ENCODE assay signal across 11 mouse cellular contexts in genomic region chr4:128042626-128043025, GRCm38 (mm10). TPM values are rescaled to one million over a fixed set of nuclear protein-coding genes. Genes with fewer than 3 reads are reported as not detected.
A peak's percentile ranks its signal among the peaks of the same experiment; 100 is the strongest.
DNase-seq lines count a peak whose midpoint lies in the region; ATAC-seq and TF ChIP-seq lines count a peak whose summit lies in the region.
"Had no signal": no experiment of that assay in that cellular context is flagged by ENCODE, and none has a peak within 500 bp of the region (broad histone marks: within the 10 kb centered on the region; RNA-seq: fewer than 3 reads in every experiment).

No protein-coding gene starts in this region.

- H3K4me3 ChIP-seq in hindbrain, embryonic 10.5 days = no peak overlapping the region
- H3K4me3 ChIP-seq in hindbrain, embryonic 12.5 days = no peak overlapping the region
- H3K4me3 ChIP-seq in hindbrain, postnatal 0 days (ENCODE audit: low read length) = no peak overlapping the region
- H3K4me3 ChIP-seq: limb, embryonic 13.5 days had no signal

- WGBS in hindbrain, embryonic 10.5 days = 32% methylated on average over 5 of the region's 5 CpGs
- WGBS in hindbrain, embryonic 12.5 days = 33% methylated on average over 5 of the region's 5 CpGs
- WGBS in hindbrain, postnatal 0 days = 40% methylated on average over 5 of the region's 5 CpGs

- ATAC-seq in hindbrain, embryonic 12.5 days (ENCODE audit: low FRiP score) = no peak
- ATAC-seq in hindbrain, postnatal 0 days = no peak

- no peak overlapping the region for H3K9ac ChIP-seq in hindbrain, embryonic 12.5 days
- no peak overlapping the region for H3K9ac ChIP-seq in hindbrain, postnatal 0 days (replicated peaks; ENCODE audit: low read length)
- H3K9ac ChIP-seq: limb, embryonic 13.5 days had no signal

- no peak overlapping the region for H3K4me2 ChIP-seq in hindbrain, embryonic 12.5 days (replicated peaks)
- H3K4me2 ChIP-seq in hindbrain, postnatal 0 days (ENCODE audit: low read depth, low read length) = no peak overlapping the region
- H3K4me2 ChIP-seq: limb, embryonic 13.5 days had no signal

- peak; percentile 34 for DNase-seq in hindbrain, embryonic 10.5 days (ENCODE audit: low spot score)
- DNase-seq in urinary bladder, postnatal 14 days (ENCODE audit: low spot score) = peak; percentile 7
- DNase-seq in urinary bladder, postnatal 4 days (ENCODE audit: low spot score in 2 of 2) = no peak
- DNase-seq in hindbrain, postnatal 0 days (ENCODE audit: low spot score) = peak; percentile 39
- peak; percentile 6 for DNase-seq in yolk sac, embryonic 10.5 days (ENCODE audit: low spot score)
- DNase-seq in layer of hippocampus, adult 8-10 months (ENCODE audit: low spot score in 2 of 2) = no peak
- DNase-seq in thymus, adult 18-20 months = no peak
- DNase-seq: gastrocnemius, postnatal 36 days; thymus, postnatal 25 days had no signal

- TF ChIP-seq CTCF in hindbrain, postnatal 0 days (IDR thresholded peaks at IDR 0.05; ENCODE audit: low read depth) = no peak

- peaks cover 26% of the 10 kb centered on the region for H3K4me1 ChIP-seq in hindbrain, embryonic 10.5 days (replicated peaks)
- peaks cover 15% of the 10 kb centered on the region for H3K4me1 ChIP-seq in hindbrain, embryonic 12.5 days
- peaks cover 23% of the 10 kb centered on the region for H3K4me1 ChIP-seq in hindbrain, postnatal 0 days (ENCODE audit: insufficient read depth, low read length)
- H3K4me1 ChIP-seq: limb, embryonic 13.5 days had no signal

- H3K27me3 ChIP-seq in hindbrain, embryonic 10.5 days (ENCODE audit: insufficient read depth, poor library complexity, severe bottlenecking) = no peaks in the 10 kb centered on the region
- no peaks in the 10 kb centered on the region for H3K27me3 ChIP-seq in hindbrain, embryonic 12.5 days
- no peaks in the 10 kb centered on the region for H3K27me3 ChIP-seq in hindbrain, postnatal 0 days (ENCODE audit: insufficient read depth, low read length)
- H3K27me3 ChIP-seq: limb, embryonic 13.5 days had no signal

- H3K27ac ChIP-seq in hindbrain, embryonic 10.5 days = 0 out of 2 replicates have a peak overlapping the region, but pooled peaks have one; percentile 12
- no peak overlapping the region for H3K27ac ChIP-seq in hindbrain, embryonic 12.5 days
- no peak overlapping the region for H3K27ac ChIP-seq in hindbrain, postnatal 0 days
- H3K27ac ChIP-seq: limb, embryonic 13.5 days had no signal

- H3K9me3 ChIP-seq in hindbrain, embryonic 10.5 days = no peaks in the 10 kb centered on the region
- H3K9me3 ChIP-seq in hindbrain, embryonic 12.5 days (replicated peaks) = no peaks in the 10 kb centered on the region
- H3K9me3 ChIP-seq in hindbrain, postnatal 0 days (ENCODE audit: low read length) = no peaks in the 10 kb centered on the region
- H3K9me3 ChIP-seq: limb, embryonic 13.5 days had no signal

- H3K36me3 ChIP-seq in hindbrain, embryonic 10.5 days = no peaks in the 10 kb centered on the region
- H3K36me3 ChIP-seq in hindbrain, embryonic 12.5 days = no peaks in the 10 kb centered on the region
- H3K36me3 ChIP-seq in hindbrain, postnatal 0 days (ENCODE audit: insufficient read depth, low read length) = no peaks in the 10 kb centered on the region
- H3K36me3 ChIP-seq: limb, embryonic 13.5 days had no signal

RNA-seq across cellular contexts. Expression of gene Csmd2, which starts 55.0 kb away (rescaled TPM):
- 1.2 and 2.4 TPM in 2 replicates for polyA plus RNA-seq in hindbrain, embryonic 10.5 days (2016; fragmentation: Nextera tagmentation; extraction: Ambion mirVana)
- 4.9 and 5.4 TPM in 2 replicates for polyA plus RNA-seq in hindbrain, embryonic 12.5 days (2016; fragmentation: Nextera tagmentation; extraction: Ambion mirVana)
- total RNA-seq in hindbrain, postnatal 0 days (2014; rRNA removed) = 41.3 and 52.8 TPM in 2 replicates
- 8.2 and 8.4 TPM in 2 replicates for polyA plus RNA-seq in hindbrain, postnatal 0 days (2015; fragmentation: Nextera tagmentation; extraction: Ambion mirVana)
- total RNA-seq in layer of hippocampus, adult 8-10 months (2022) = 10 to 100 TPM; 44.2 to 51.5 (median 46.8) TPM
- total RNA-seq: gastrocnemius, postnatal 36 days had no signal

Comparison
In these comparisons a context has a peak if more than half of its experiments do, and no peak if none do; other contexts are left out.
1. DNase-seq: peak in hindbrain, embryonic 10.5 days (single experiment), urinary bladder, postnatal 14 days (single experiment), hindbrain, postnatal 0 days (single experiment) and yolk sac, embryonic 10.5 days (single experiment); none in urinary bladder, postnatal 4 days (0 of 2), layer of hippocampus, adult 8-10 months (0 of 2) and thymus, adult 18-20 months (0 of 2).